Mouse (Mus musculus): ENCODE measurements at regions not wholly inside any gene's neighbourhood (a gene's known extent, or its start where the extent isn't known, plus 50 kb on each side); places are given as distances from the start of the nearest gene placed in this dataset.

DNA sequence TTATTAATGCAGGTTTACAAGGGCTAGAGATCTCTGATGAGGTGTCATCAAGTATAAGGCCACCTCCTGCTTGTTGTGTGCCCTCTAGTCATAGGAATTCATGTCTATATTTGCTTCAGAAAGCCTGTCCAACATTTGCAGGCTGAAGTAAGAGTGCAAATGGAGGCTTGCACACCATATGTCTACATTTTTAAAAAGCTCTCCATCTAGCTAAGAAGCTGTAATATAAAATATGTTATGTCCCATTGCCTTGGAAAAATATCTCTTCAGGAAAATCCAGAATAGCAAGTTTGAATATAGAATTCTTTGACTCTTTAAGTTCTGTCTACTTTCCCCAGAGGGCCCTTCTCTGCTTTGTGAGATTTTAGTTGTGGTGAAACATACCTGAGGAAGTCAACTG, 134.6 kb downstream of the Cd24a start:
- Histone ChIP-seq H3K4me2 (ENCODE audit: insufficient read depth, low read depth, poor library complexity, severe bottlenecking) (no peak overlapping the region), H3K36me3 (replicated peaks in 1 of 2; ENCODE audit: control insufficient read depth in 1 of 2, insufficient read depth in 1 of 2, low read length in 1 of 2) (peaks cover 21 to 61% of the 10 kb centered on the region in 2 experiments), H3K9ac (ENCODE audit: insufficient read depth, low read depth) (no peak overlapping the region), H3K27me3 (replicated peaks) (no peaks in the 10 kb centered on the region), H3K4me1 (ENCODE audit: control insufficient read depth in 1 of 2, insufficient read depth in 2 of 2) (peaks cover 11 to 49% of the 10 kb centered on the region in 2 experiments), H3K4me3 (replicated peaks in 1 of 3; ENCODE audit: low read depth in 2 of 3, low read length in 2 of 3, poor library complexity in 1 of 3) (no peak overlapping the region), H3K27ac (ENCODE audit: insufficient read depth, low read depth) (no peak overlapping the region), H3K9me3 (replicated peaks; ENCODE audit: low read length) (peaks cover 18% of the 10 kb centered on the region), H3K79me2 (replicated peaks; ENCODE audit: control insufficient read depth, extremely low read depth, insufficient read depth, poor library complexity, severe bottlenecking) (no peaks in the 10 kb centered on the region; the same call in 1 of the 2 replicates)
- TF ChIP-seq CHD2 (IDR thresholded peaks at IDR 0.05; ENCODE audit: low read length) (no peak), UBTF (IDR thresholded peaks at IDR 0.05; ENCODE audit: low read depth, low read length) (no peak), MEF2A (IDR thresholded peaks at IDR 0.05; ENCODE audit: borderline replicate concordance, low read depth, low read length) (no peak), ELF1 (IDR thresholded peaks at IDR 0.05; ENCODE audit: low read depth, low read length) (no peak), MAX (IDR thresholded peaks at IDR 0.05; ENCODE audit: low read length) (no peak), HCFC1 (IDR thresholded peaks at IDR 0.05; ENCODE audit: low read depth, low read length) (no peak), E2F4 (IDR thresholded peaks at IDR 0.05; ENCODE audit: insufficient replicate concordance, low read depth, low read length) (no peak), CHD1 (IDR thresholded peaks at IDR 0.05; ENCODE audit: low read depth, low read length) (no peak), PAX5 (IDR thresholded peaks at IDR 0.05; ENCODE audit: low read length) (no peak), MYC (IDR thresholded peaks at IDR 0.05; ENCODE audit: low read depth, low read length) (no peak), GABPA (IDR thresholded peaks at IDR 0.05; ENCODE audit: insufficient replicate concordance, low read depth, low read length) (no peak)
- dilution Hi-C loops (cut with MboI; ENCODE audit: extremely low pct_ligation_motif_present, extremely low pct_unique_long_range_greater_than_20kb, low sequenced_read_pairs) (no loop called here), in situ Hi-C loops (cut with MboI; ENCODE audit: low pct_ligation_motif_present, low pct_unique_long_range_greater_than_20kb, low sequenced_read_pairs) (no loop called here)
- DNase-seq (ENCODE audit: extremely low read depth) = no peak

- TF ChIP-seq MAFK (IDR thresholded peaks at IDR 0.05; ENCODE audit: insufficient replicate concordance, low read length) = no peak
- TF ChIP-seq GABPA (IDR thresholded peaks at IDR 0.05; ENCODE audit: insufficient replicate concordance, low read depth, low read length) = no peak
- no peak for TF ChIP-seq ZNF384 (IDR thresholded peaks at IDR 0.05; ENCODE audit: low read depth, low read length)
- no peak for TF ChIP-seq POLR2A (IDR thresholded peaks at IDR 0.05; ENCODE audit: low read depth, low read length)
- TF ChIP-seq USF1 (IDR thresholded peaks at IDR 0.05; ENCODE audit: low read depth, low read length) = no peak
- no peak for TF ChIP-seq PAX5 (IDR thresholded peaks at IDR 0.05; ENCODE audit: low read length)
- no peak for TF ChIP-seq ZMIZ1 (IDR thresholded peaks at IDR 0.05; ENCODE audit: low read depth, low read length)
- TF ChIP-seq CHD1 (IDR thresholded peaks at IDR 0.05; ENCODE audit: low read depth, low read length) = no peak
- TF ChIP-seq JUN (IDR thresholded peaks at IDR 0.05; ENCODE audit: insufficient read depth, low read depth, low read length) = no peak
- no peak for TF ChIP-seq RAD21 (IDR thresholded peaks at IDR 0.05; ENCODE audit: low read depth, low read length)
- TF ChIP-seq RCOR1 (conservative IDR thresholded peaks at IDR 0.05; ENCODE audit: low read depth, low read length) = no peak
- peaks cover 12% of the 10 kb centered on the region for H3K9me3 ChIP-seq (replicated peaks; ENCODE audit: low read length)
- in situ Hi-C loops (cut with MboI; ENCODE audit: low pct_ligation_motif_present, low pct_unique_long_range_greater_than_20kb, low sequenced_read_pairs) = no loop called here
Measured at GRCm38 (mm10) chr10:43718768-43719167, 140.7 kb downstream of the Cd24a start.

More at GRCm38 (mm10) chr10:43718768-43719167, 140.7 kb downstream of the Cd24a start:
- Histone ChIP-seq H3K4me1 (ENCODE audit: control insufficient read depth in 1 of 2, insufficient read depth in 2 of 2) (peaks cover 2 to 23% of the 10 kb centered on the region in 2 experiments; a peak in 3 of 4 replicates), H3K4me2 (ENCODE audit: insufficient read depth, low read depth, poor library complexity, severe bottlenecking) (no peak overlapping the region), H3K36me3 (replicated peaks in 1 of 2; ENCODE audit: control insufficient read depth in 1 of 2, insufficient read depth in 1 of 2, low read length in 1 of 2) (peaks cover 13 to 43% of the 10 kb centered on the region in 2 experiments), H3K9ac (ENCODE audit: insufficient read depth, low read depth) (no peak overlapping the region), H3K27ac (ENCODE audit: insufficient read depth, low read depth) (no peak overlapping the region), H3K4me3 (replicated peaks in 1 of 3; ENCODE audit: low read depth in 2 of 3, low read length in 2 of 3, poor library complexity in 1 of 3) (no peak overlapping the region), H3K79me2 (replicated peaks; ENCODE audit: control insufficient read depth, extremely low read depth, insufficient read depth, poor library complexity, severe bottlenecking) (no peaks in the 10 kb centered on the region), H3K27me3 (replicated peaks) (no peaks in the 10 kb centered on the region)
- dilution Hi-C loops (cut with MboI; ENCODE audit: extremely low pct_ligation_motif_present, extremely low pct_unique_long_range_greater_than_20kb, low sequenced_read_pairs) = no loop called here
- no peak for DNase-seq (ENCODE audit: extremely low read depth)
